Mouse (Mus musculus): Measurements from ENCODE around the gene Gm20388. TPM values are rescaled to one million over a fixed set of nuclear protein-coding genes. Genes with fewer than 3 reads are reported as not detected.
A peak's percentile ranks its signal among the peaks of the same experiment; 100 is the strongest.
"Not testable (repeated sequence)": the region's sequence is repeated elsewhere in the genome, so short reads cannot be mapped to it uniquely, and the experiment has no call there.

Gene Gm20388
- polyA plus RNA-seq, 1 experiment from 2014 or later: not detected

GRCm38 (mm10) chr8:122564363-122565352, 2654.0 kb downstream of the Gm20388 start:
- Histone ChIP-seq H3K27me3 (no peaks in the 10 kb centered on the region), H3K36me3 (peaks cover 5% of the 10 kb centered on the region), H3K4me3 (no peak overlapping the region), H3K9ac (no peak overlapping the region), H3K9me3 (no peaks in the 10 kb centered on the region), H3K4me1 (peaks cover 22% of the 10 kb centered on the region), H3K4me2 (no peak overlapping the region), H3K27ac (no peak overlapping the region)
- 75% methylated on average over 25 of the region's 25 CpGs for WGBS
- no peak for ATAC-seq (ENCODE audit: insufficient number of reproducible peaks, insufficient read depth, low FRiP score, low TSS enrichment, low read depth)

GRCm38 (mm10) chr8:122566766-122567165, 2656.1 kb downstream of the Gm20388 start:
- Histone ChIP-seq H3K27me3 (no peaks in the 10 kb centered on the region), H3K4me3 (peak overlapping the region; percentile 87), H3K27ac (peak overlapping the region; percentile 95), H3K4me2 (peak overlapping the region; percentile 84), H3K9ac (peak overlapping the region; percentile 96), H3K4me1 (peaks cover 29% of the 10 kb centered on the region), H3K9me3 (no peaks in the 10 kb centered on the region), H3K36me3 (peaks cover 26% of the 10 kb centered on the region)
- whole genome bisulfite sequencing: 28% methylated on average over 6 of the region's 6 CpGs
- ATAC-seq (ENCODE audit: insufficient number of reproducible peaks, insufficient read depth, low FRiP score, low TSS enrichment, low read depth): no peak

GRCm38 (mm10) chr8:122567361-122568108, 2656.9 kb downstream of the Gm20388 start, which contains the start of gene Cdt1:
Cdt1 (plus strand) TSS chr8:122568015.
- peak within 1 kb of the TSS; percentile 84 for H3K4me2 ChIP-seq
- peak; percentile 92 for ATAC-seq (ENCODE audit: insufficient number of reproducible peaks, insufficient read depth, low FRiP score, low TSS enrichment, low read depth)
- no peaks in the 10 kb centered on the region for H3K27me3 ChIP-seq
- peak within 1 kb of the TSS; percentile 87 for H3K4me3 ChIP-seq
- H3K27ac ChIP-seq: peak within 1 kb of the TSS; percentile 95
- H3K9ac ChIP-seq: peak within 1 kb of the TSS; percentile 96
- H3K36me3 ChIP-seq: peaks cover 34% of the 10 kb centered on the region
- H3K9me3 ChIP-seq: no peaks in the 10 kb centered on the region
- WGBS: under 1% methylated on average over 62 of the region's 62 CpGs
- peaks cover 29% of the 10 kb centered on the region for H3K4me1 ChIP-seq

- H3K36me3 ChIP-seq: peaks cover 39% of the 10 kb centered on the region
- peak overlapping the region; percentile 96 for H3K9ac ChIP-seq
- peaks cover 29% of the 10 kb centered on the region for H3K4me1 ChIP-seq
- H3K4me2 ChIP-seq: peak overlapping the region; percentile 84
- WGBS: under 1% methylated on average over 34 of the region's 34 CpGs
- H3K4me3 ChIP-seq: peak overlapping the region; percentile 87
- no peaks in the 10 kb centered on the region for H3K27me3 ChIP-seq
- H3K9me3 ChIP-seq: no peaks in the 10 kb centered on the region
- peak overlapping the region; percentile 95 for H3K27ac ChIP-seq
- ATAC-seq (ENCODE audit: insufficient number of reproducible peaks, insufficient read depth, low FRiP score, low TSS enrichment, low read depth): peak; percentile 1; the same call in 1 of the 2 replicates
Observed at GRCm38 (mm10) chr8:122568109-122568504, 2657.5 kb downstream of the Gm20388 start.

GRCm38 (mm10) chr8:122568881-122569309, 2658.3 kb downstream of the Gm20388 start:
- H3K27me3 ChIP-seq: no peaks in the 10 kb centered on the region
- peaks cover 47% of the 10 kb centered on the region for H3K36me3 ChIP-seq
- peak overlapping the region; percentile 87 for H3K4me3 ChIP-seq
- H3K4me1 ChIP-seq: peaks cover 29% of the 10 kb centered on the region
- H3K4me2 ChIP-seq: peak overlapping the region; percentile 84
- no peaks in the 10 kb centered on the region for H3K9me3 ChIP-seq
- peak overlapping the region; percentile 96 for H3K9ac ChIP-seq
- H3K27ac ChIP-seq: peak overlapping the region; percentile 7; the same call in 1 of the 2 replicates
- no peak for ATAC-seq (ENCODE audit: insufficient number of reproducible peaks, insufficient read depth, low FRiP score, low TSS enrichment, low read depth)
- WGBS: 8% methylated on average over 10 of the region's 10 CpGs

- WGBS: 59% methylated on average over 9 of the region's 9 CpGs
- Histone ChIP-seq H3K4me3 (peak overlapping the region; percentile 87), H3K27me3 (no peaks in the 10 kb centered on the region), H3K27ac (peak overlapping the region; percentile 7; the same call in 1 of the 2 replicates), H3K4me2 (peak overlapping the region; percentile 84), H3K4me1 (peaks cover 30% of the 10 kb centered on the region), H3K9me3 (no peaks in the 10 kb centered on the region), H3K9ac (peak overlapping the region; percentile 96), H3K36me3 (peaks cover 52% of the 10 kb centered on the region)
- ATAC-seq (ENCODE audit: insufficient number of reproducible peaks, insufficient read depth, low FRiP score, low TSS enrichment, low read depth): no peak
Observed at GRCm38 (mm10) chr8:122569329-122569728, 2658.7 kb downstream of the Gm20388 start.

GRCm38 (mm10) chr8:122569996-122570395, 2659.4 kb downstream of the Gm20388 start:
- Histone ChIP-seq H3K4me1 (peaks cover 37% of the 10 kb centered on the region), H3K4me2 (peak overlapping the region; percentile 84), H3K4me3 (peak overlapping the region; percentile 87; the same call in 1 of the 2 replicates), H3K9ac (no peak overlapping the region), H3K36me3 (peaks cover 58% of the 10 kb centered on the region), H3K27me3 (no peaks in the 10 kb centered on the region), H3K9me3 (no peaks in the 10 kb centered on the region), H3K27ac (no peak overlapping the region)
- WGBS: 95% methylated on average over 16 of the region's 16 CpGs
- ATAC-seq (ENCODE audit: insufficient number of reproducible peaks, insufficient read depth, low FRiP score, low TSS enrichment, low read depth): no peak

- WGBS: 93% methylated on average over 11 of the region's 11 CpGs
- no peak overlapping the region for H3K4me2 ChIP-seq
- no peaks in the 10 kb centered on the region for H3K9me3 ChIP-seq
- ATAC-seq (ENCODE audit: insufficient number of reproducible peaks, insufficient read depth, low FRiP score, low TSS enrichment, low read depth): no peak
- no peaks in the 10 kb centered on the region for H3K27me3 ChIP-seq
- no peak overlapping the region for H3K4me3 ChIP-seq
- H3K36me3 ChIP-seq: peaks cover 62% of the 10 kb centered on the region
- H3K9ac ChIP-seq: 0 out of 2 replicates have a peak overlapping the region, but pooled peaks have one; percentile 6
- H3K27ac ChIP-seq: no peak overlapping the region
- peaks cover 48% of the 10 kb centered on the region for H3K4me1 ChIP-seq
Observed at GRCm38 (mm10) chr8:122571153-122571552, 2660.5 kb downstream of the Gm20388 start.

- H3K27me3 ChIP-seq: no peaks in the 10 kb centered on the region
- H3K9me3 ChIP-seq: no peaks in the 10 kb centered on the region
- WGBS: 94% methylated on average over 17 of the region's 17 CpGs
- H3K27ac ChIP-seq: no peak overlapping the region
- no peak overlapping the region for H3K4me2 ChIP-seq
- ATAC-seq (ENCODE audit: insufficient number of reproducible peaks, insufficient read depth, low FRiP score, low TSS enrichment, low read depth): no peak
- H3K36me3 ChIP-seq: peaks cover 62% of the 10 kb centered on the region
- H3K4me3 ChIP-seq: no peak overlapping the region
- peak overlapping the region; percentile 6; the same call in 1 of the 2 replicates for H3K9ac ChIP-seq
- H3K4me1 ChIP-seq: peaks cover 45% of the 10 kb centered on the region
Observed at GRCm38 (mm10) chr8:122571750-122572267, 2661.2 kb downstream of the Gm20388 start.

- no peaks in the 10 kb centered on the region for H3K9me3 ChIP-seq
- H3K4me3 ChIP-seq: no peak overlapping the region
- WGBS: 86% methylated on average over 3 of the region's 3 CpGs
- H3K4me1 ChIP-seq: peaks cover 45% of the 10 kb centered on the region
- H3K27ac ChIP-seq: 0 out of 2 replicates have a peak overlapping the region, but pooled peaks have one; percentile 48
- H3K4me2 ChIP-seq: no peak overlapping the region
- peaks cover 62% of the 10 kb centered on the region for H3K36me3 ChIP-seq
- no peaks in the 10 kb centered on the region for H3K27me3 ChIP-seq
- no peak overlapping the region for H3K9ac ChIP-seq
- no peak for ATAC-seq (ENCODE audit: insufficient number of reproducible peaks, insufficient read depth, low FRiP score, low TSS enrichment, low read depth)
Observed at GRCm38 (mm10) chr8:122572751-122573150, 2662.1 kb downstream of the Gm20388 start.

GRCm38 (mm10) chr8:122573176-122573575, 2662.5 kb downstream of the Gm20388 start:
- H3K9ac ChIP-seq; ATAC-seq (ENCODE audit: insufficient number of reproducible peaks, insufficient read depth, low FRiP score, low TSS enrichment, low read depth); H3K9me3 ChIP-seq; H3K4me2 ChIP-seq; H3K4me3 ChIP-seq; H3K27me3 ChIP-seq; H3K27ac ChIP-seq: not testable (repeated sequence)
- H3K36me3 ChIP-seq: peaks cover 62% of the 10 kb centered on the region
- 57% methylated on average over 4 of the region's 4 CpGs for WGBS
- peaks cover 45% of the 10 kb centered on the region for H3K4me1 ChIP-seq
